Mouse (Mus musculus) kidney, postnatal 36 days (tissue): Measurements from ENCODE around the gene Ppp1r3g.
"Not testable (repeated sequence)": the region's sequence is repeated elsewhere in the genome, so short reads cannot be mapped to it uniquely, and the experiment has no call there.

Source experiments
- DNase-seq, 2 experiments: peaks; one replicate each; pipeline ENCODE4 v3.0.0; 2021 to 2022; ENCODE audit warnings: mixed read lengths in 2 of 2

The Ppp1r3g gene

DNA sequence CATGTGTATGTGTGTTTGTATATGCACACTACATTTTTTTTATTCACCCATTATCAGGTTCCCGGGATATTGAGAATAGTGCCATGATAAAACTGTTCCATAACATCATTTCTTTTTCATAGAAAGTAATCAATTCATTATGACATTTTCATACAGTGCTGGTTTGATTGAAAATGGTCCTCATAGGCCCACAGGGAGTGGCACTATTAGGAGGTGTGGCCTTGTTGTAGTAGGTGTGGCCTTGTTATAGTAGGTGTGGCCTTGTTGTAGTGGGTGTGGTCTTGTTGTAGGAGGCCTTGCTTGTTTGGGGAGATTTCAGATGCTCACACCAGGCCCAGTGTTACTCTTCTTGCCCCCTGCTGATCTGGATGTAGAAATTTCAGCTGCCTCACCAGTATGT lies at the start of gene Ppp1r3g:
TSS of gene Ppp1r3g (plus strand) at position 301 of the 400 bp plus-strand sequence.
- DNase-seq: no peak

DNA sequence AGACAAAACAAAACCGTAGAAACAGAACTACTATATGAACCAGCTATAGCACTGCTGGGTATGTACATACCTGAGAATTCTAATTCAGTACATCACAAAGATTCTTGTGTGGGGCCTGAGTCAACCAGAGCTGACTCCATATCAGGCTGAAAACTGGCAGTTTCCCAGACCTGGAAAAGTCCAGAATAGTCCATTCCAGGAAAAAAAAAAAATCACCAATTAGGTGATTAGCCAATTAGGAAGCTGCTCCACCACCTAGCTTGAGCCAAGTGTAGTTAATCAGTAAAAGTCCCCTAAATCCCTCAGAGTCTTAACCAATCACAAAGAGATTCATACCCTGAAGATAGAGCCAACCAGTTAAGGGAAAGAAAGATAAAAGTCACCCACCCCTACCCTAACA lies 47.2 kb upstream of the Ppp1r3g start:
- DNase-seq: peak in 1 of 2 experiments; percentile 30

DNA sequence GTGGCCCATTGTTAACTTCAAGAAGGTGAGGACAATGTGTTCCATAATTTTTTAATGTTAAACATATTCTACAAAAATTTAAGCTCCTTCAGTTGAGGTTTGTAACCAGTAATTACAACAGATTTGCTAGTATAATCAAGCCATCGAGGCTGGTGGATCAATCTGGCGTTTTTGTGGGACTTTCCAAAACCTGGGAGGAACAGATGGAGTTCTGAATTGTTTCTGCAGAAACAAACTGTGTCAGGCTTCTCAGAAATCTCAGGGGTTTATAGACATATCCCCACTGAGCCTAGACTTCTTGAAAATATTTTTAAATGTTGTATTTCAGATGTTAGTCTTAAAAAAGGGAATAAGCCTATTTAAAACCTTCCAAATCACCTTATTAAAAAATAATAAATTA lies 20.6 kb upstream of the Ppp1r3g start:
- DNase-seq: no peak

DNA sequence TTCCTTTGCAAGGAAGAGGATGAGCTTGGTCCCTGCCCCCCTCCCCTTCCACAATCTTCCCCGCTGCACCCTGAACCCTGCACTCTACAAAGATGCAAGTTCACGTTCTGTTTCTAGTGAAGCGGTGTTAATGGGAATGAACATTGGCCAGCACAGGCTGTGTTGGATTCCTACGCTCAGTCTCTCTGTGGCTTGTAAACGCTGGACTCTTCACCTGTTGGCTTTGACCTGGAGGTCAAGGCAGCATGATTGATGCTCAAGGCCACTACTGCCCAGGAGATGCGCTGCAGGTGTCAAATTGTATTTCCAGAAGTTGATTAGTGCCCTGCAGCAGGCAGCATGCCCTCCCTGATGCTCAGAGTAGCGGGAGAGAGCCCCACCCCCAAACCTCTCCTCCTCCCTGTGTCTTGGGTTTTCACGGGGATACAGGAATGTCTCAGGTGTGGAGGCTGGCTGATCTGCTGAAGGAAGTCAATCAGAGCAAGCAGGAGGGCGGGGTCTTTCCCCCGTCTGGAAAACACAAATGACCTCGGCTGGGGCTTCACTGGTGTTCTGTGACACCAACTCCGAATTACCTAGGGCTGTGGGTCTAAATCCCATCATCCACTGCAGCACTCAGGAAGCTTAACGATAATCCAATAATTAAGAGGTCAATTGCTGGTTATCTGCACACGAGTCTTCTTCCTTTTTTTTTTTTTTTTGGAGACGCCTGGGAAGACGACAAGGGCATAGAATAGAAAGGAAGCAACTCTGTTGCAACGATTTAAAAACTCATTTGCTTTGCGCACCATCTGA lies 18.6 kb upstream of the Ppp1r3g start:
- DNase-seq: peak; percentile 2 to 55

DNA sequence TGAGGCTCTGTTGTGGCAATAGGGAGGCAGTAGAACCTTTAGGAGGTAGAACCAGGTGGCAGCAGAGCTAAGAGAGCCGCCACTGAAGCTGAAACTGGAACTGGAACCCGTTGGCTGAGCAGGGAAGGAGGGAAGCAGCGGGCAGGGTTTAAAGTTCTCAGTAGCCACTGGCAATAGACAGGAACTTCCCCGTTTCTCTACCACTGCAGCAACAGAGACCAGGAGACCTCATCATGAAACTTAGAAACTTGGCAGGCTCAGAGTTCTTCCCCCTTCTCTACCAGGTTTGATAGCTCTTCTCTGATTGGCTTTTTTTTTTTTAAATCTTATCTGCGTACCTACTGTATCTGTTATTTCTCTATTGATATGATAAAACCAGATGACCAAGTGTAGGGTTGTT lies 17.7 kb upstream of the Ppp1r3g start:
- no peak for DNase-seq

DNA sequence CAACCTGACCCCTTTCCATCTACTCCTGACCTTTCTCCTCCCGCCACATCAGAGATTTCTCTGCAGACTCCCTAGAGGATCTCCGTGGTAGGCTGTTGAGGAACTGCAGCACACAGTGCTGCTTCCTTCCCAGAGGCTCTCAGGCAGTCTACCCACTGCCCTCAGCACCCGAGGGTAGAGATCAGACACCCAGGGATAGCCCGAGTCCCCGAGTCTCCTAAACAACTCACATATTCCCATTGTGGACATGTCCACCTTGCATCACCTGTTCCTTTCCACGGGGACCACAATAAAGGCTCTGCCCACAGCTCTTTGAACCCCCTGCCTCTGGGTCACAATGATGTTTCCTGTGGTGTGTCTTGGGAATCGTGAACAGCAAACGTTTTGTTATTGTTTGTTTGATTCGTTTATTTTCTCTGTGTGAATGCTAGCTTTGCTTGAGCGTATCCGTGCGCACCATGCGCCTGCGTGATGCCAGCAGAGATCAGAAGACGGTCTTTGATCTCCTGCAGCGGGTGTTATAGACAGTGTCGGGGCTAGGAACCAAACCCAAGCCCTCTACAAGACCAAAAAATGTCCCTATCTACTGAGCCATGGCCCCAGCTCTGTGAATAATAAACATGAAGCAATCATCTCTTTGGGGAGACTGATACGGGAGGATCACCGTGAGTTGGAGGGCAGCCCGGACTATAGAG lies 11.8 kb upstream of the Ppp1r3g start:
- DNase-seq: no peak

DNA sequence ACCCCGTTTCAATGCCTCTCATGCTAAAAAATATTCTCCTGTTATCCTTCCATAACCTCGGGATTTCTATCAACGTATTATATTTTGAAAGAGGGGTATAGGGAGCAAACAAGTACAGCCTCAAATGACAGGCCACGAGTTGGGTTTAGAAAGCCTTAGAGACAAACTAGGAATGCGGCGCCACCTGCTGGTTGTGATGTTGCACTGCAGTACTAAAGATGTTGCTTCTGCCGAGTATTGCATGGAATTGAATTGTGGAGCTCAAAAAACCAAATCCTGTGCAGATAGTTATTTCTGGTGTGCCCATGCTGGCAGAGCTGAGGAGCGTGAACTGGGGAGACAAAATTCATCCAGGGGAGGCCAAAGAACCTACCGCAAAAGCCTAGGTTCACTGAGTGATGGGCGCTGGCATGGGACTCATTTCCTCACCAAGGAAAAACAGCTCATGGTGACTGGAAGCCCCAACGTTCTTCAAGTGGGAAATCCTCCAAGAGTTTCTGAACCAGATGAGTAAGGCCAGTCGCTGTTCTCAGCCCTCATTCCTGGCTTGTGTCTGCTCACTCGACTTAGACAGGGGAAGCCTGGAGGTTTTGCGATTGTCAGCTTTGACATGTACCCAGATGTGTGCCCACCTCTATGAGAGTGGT lies 11.2 kb upstream of the Ppp1r3g start:
- peak; percentile 57 to 87 for DNase-seq

DNA sequence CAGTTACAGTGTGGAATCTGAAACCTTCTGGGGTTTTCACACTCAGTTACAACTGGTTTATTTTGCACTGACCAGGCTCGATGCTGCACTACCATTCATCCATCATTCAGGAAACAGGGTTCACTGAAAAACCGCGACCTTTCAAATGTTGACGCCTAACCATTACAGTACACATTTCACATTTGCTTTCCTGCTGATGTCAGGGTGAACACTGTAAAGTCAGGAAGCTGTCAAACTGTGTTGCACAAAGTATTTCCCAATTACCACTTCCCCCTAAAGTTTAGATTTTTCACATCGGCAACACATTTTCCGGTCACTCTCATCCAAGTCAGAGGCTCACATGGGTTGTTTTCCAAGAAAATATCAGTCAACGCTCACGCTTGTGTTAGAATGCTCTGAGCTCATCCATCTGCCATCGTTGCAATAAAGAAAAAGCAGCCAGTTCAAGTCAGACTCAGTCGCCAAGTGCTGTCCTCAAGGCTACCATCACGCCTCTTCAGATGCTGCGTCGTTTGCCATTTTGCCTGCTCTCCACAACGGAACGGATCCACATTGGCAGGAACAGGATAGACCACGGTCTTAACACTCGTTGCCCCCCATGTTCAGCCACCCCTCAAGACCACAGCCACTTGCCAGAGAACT lies 8.7 kb upstream of the Ppp1r3g start:
- no peak for DNase-seq

DNA sequence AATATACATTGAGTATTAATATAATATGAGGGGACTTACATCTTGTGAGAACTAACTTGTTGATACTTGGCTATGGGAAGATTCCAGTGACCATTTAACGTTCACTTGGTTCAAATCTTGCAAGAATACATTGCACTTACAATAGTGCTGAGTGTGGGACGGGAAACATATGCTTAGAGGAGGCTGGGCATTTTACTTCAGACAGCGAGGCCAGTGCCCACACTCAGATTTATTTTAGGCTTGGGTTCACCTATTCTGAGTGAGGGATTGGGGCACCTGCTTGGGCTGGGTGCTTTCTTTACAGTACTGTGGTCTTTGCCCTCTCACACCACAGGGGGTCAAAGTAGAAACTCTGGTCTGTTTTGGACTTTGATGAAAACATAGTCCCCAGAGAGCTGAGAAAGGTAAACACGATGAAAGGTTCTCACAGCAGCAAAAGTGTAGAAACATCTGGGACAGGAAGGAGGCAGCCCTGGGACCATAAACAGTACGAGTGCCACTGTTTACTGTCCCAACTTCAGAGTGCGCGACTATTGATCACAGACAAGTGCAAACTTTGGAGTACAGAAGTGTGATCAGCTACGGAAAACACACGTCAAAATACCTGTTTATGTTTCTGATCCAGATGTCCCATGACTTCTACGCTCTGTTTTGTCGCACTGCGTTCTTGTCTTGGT lies 890 bp downstream of the Ppp1r3g start:
- no peak for DNase-seq

DNA sequence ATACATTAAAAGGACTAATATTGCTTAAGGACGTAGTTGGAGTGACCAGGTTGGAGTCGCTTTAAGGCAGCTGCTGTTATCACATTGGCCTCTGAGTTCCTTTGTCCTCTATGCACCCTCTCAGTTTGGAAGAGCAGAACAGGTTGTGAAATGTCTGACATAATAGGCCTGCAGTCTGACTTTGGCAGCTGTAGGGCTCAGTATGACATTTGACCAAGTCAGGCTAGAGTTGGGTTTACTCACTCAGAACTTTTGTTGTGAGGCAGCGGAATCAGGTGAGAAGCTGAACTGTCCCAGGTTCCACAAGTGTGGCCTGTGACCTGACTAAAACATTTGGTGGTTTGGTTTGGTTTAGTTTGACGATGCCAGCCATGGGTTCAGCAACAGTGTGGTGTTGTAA lies 4.9 kb downstream of the Ppp1r3g start:
- no peak for DNase-seq

DNA sequence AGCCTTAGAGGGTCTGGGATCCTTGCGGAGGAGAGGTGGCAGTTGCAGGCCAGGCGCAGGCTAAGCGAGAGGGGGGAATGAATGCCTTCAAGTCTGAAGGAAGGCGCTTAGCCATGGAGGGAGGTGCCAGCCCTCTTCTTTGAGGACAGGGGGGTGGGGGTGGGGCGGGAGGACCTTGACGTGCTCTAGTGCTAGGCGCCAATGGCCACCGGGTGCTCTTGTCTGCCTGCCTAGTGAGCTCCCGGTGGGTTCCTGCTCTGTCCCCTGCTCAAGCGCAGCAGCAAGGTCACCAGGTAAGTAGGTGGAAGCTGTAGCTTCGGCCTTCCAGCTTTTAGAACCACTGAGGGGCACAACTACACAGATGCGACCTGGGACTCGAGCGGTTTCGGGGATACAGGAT lies 9.1 kb downstream of the Ppp1r3g start:
- DNase-seq: no peak

DNA sequence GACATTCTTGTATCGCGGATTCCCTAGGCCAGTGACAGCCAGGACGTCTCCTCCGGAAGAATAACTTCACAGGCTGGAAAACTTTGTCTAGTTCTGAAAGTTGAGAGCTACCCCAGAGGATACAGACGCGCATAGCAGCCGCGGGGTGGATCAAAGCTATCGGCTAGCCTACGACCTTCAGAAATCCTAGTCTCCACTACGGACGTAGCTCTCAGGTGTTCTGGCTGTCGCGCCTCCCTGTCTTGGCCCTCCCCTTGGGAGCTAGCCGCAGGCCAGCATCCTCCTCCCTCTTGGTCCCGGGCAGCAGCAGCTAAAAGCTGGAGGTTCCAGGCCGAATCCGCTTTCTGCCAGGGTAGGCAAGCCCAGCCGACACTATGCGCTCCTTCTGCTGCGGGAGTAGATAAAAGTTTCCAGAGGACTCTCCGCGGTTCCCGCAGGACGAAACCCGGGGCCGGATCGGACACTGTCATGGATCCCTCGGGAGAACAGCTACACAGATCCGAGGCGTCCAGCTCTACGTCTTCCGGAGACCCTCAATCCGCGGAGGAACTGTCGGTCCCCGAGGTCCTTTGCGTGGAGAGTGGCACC lies 9.6 kb downstream of the Ppp1r3g start:
- DNase-seq: peak in 1 of 2 experiments; percentile 30

DNA sequence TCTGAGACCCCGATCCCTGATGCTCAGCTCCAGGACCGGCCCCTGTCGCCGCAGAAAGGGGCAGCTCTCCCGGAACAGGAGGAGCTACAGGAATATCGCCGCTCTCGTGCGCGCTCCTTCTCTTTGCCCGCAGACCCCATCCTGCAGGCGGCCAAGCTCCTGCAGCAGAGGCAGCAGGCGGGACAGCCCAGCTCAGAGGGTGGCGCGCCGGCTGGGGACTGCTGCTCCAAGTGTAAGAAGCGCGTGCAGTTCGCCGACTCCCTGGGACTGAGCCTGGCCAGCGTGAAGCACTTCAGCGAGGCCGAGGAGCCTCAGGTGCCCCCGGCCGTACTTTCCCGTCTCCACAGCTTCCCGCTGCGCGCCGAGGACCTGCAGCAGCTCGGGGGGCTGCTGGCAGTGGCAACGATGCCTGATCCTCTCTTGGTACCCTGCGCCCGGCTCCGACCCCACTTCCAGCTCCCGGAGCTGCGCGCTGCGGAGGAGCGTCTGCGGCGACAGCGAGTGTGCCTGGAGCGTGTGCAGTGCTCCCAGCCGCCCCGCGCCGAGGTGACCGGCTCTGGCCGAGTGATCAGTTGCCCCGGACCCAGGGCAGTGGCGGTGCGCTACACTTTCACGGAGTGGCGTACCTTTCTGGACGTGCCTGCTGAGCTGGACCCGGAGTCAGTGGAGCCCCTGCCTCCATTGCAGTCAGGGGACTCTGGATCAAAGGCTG lies 10.2 kb downstream of the Ppp1r3g start:
- DNase-seq: peak in 1 of 2 experiments; percentile 43

DNA sequence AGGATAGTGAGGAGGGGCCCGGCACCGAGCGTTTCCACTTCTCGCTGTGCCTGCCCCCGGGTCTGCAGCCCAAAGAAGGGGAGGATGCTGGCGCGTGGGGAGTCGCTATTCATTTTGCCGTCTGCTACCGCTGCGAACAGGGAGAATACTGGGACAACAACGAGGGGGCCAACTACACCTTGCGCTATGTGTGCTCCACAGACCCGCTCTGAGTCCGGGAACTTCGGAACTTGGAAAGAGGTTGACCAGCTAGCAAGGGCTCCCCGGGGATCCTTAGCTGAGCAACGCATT lies 10.7 kb downstream of the Ppp1r3g start:
- no peak for DNase-seq

DNA sequence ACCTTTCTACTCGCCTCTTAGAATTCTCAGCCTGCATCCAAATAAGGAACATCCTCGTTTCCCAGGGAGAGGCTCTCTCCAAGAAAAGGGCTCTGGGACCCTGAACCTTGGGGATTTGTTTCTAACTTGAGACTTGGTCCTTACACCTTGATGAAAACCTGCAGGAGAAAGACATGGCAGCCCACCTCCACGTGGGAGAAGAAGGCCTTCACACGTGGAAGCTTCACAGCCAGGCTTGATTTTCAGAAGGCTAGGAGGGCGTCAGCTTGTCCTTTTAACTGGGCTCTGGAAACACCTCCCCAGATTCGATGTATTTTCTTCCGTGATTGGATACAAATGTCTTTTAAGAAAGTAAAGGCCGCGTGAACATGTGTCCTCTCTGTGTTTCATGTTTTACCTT lies 11.2 kb downstream of the Ppp1r3g start:
- DNase-seq: no peak

DNA sequence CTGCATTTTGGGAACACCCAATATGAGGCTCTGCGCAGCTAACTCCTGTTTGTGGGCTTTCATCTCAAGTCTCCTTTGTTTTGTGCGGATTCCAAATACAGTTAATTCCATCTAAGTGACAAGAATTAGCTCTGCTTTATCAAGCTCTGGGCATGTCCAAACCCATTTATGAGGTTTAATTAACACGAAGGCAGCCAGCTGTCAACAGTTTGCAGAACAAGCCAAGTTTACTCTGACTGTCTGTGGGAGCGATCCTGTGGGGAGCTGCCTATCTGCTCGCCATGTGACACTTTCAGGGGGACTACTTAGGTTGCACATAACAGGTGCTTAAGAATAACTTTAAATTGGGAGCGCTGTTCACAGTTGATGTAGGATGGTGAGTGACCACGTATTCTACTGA lies 18.3 kb downstream of the Ppp1r3g start:
- DNase-seq: no peak

DNA sequence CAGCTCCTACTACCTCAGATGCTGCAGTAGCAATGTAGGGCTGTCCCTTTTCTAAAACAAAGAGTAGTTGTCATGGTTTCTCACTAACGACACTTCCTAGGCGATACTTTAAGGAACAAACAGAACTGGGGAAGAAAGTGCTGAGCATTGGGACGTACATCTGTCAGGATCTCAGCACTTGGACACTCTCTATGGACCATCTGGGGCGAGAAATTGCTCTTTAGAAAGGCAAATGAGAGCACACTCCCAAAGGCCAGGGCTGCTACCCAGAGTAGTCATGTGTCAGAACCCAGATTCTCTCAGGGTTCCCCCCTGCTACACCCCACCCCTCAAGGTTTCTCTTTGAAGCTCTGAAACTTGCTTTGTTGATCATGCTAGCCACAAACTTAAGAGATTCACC lies 21.8 kb downstream of the Ppp1r3g start:
- DNase-seq: no peak

DNA sequence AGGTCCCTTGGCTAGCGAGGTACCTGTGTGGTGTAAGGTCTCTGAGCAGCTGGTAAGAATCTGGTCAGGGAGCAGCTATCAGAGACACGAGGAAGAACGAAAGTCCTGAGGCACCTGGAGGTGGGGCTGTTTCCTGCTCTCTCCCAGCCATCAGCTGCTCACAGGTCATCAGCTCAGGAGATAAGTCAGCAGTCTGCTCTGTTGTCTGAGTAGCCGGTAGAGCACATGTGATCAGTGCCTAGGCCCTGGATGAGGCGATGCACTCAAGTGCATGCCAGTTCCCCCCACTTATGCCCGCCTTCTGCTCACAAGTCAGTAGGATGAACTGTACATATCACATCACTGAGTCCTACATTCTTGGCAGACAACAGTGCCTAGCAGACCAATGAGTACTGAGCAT lies 24.3 kb downstream of the Ppp1r3g start:
- no peak for DNase-seq

DNA sequence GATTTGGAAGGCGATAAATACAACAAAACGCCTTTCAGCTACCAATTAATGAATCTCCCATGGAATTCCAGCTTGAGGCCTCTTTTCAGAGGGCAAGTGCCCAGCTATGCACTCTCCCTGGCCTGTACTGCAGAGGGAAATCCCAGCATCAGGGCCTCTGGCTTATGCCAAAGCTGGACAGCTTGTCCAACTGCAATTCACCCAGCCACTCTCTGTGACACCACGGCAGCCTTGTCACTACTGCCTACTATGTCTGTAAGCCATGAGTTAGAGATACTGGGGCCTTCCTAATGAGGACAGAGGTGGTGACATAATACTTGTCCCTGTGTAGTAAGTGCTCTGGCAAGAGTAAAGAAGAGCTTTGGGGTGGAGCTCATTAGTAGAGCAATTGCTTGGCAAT lies 30.7 kb downstream of the Ppp1r3g start:
- DNase-seq: no peak

DNA sequence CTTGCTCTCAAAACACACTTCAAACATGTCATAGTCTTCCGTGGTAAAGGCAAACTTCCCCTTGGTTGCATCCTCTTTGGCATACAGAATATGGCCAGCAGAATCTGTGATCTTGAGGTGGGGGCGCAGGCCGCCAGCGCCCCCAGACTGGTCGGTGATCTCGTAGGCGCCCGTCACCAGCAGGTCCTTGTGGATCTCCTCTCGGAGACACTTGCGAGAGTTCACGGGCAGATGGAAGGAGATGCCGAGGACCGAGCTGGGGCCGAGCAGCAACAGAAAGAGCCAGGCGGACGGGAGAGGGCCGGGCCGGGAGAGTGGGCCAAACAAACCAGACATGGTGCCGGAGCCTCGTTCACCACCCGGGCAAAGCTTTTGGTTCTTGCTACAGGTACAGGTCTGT lies 32.5 kb downstream of the Ppp1r3g start:
- not testable (repeated sequence) for DNase-seq

DNA sequence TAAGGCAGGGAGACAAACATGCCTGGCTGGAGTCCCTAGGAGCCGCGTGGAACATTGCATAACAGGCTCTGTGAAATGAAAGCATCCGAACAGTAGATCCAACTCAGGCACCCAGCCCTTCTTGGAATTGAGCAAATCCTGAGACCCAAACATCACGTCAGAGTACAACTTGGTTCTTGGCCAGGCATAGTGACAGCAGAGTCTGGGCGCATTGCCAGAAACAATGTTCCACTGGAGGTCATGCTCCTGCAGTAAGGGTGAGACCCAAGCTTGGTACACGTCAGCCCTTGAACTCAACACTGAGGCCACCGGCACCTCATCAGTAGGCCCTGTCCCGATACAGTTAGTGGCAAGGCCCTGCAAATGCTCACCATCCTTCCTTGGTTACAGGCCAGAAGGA lies 35.4 kb downstream of the Ppp1r3g start:
- peak; percentile 77 to 78 for DNase-seq

DNA sequence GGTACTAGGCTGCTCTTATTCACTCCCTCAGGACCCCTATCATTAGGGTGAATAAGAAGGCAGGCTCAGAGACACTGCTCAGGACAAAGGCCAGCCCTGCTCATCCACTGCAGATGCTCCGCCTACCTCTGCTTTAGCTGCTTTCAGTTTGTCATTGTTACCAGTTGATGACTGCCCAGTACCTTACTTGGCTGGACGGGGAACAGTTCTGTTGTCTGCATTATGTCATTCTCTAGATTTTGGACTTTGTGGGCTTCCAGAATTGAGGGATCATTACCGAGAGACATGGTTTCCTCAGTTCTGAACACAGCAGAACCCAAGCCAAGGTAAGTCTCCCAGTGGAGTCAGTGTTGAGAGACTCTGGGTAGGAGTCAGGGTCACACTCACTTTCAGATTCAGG lies 36.6 kb downstream of the Ppp1r3g start:
- DNase-seq: peak in 1 of 2 experiments; percentile 25
